Mouse (Mus musculus): ENCODE data around the gene 1700017N19Rik. TPM values are rescaled to one million over a fixed set of nuclear protein-coding genes. Genes with fewer than 3 reads are reported as not detected.
"Not testable (repeated sequence)": the region's sequence is repeated elsewhere in the genome, so short reads cannot be mapped to it uniquely, and the experiment has no call there.

The 1700017N19Rik gene
- 54.3 and 79.5 TPM in 2 replicates for polyA plus RNA-seq (2012; rRNA removed)

- no peaks in the 10 kb centered on the region for H3K27me3 ChIP-seq (ENCODE audit: control insufficient read depth, insufficient read depth, low read length)
- H3K27ac ChIP-seq (ENCODE audit: control insufficient read depth, insufficient read depth, low read depth, low read length) = peak within 1 kb of the TSS; percentile 69
- H3K4me1 ChIP-seq (ENCODE audit: control insufficient read depth, insufficient read depth, low read length) = no peaks in the 10 kb centered on the region
- H3K36me3 ChIP-seq (ENCODE audit: control insufficient read depth, insufficient read depth, low read length) = 0 out of 2 replicates have a peak, but pooled peaks cover 1% of the 10 kb centered on the region
- TF ChIP-seq CTCF (IDR thresholded peaks at IDR 0.05; ENCODE audit: control insufficient read depth, insufficient read depth, insufficient replicate concordance, low read depth, low read length) = no peak
- TF ChIP-seq POLR2A (IDR thresholded peaks at IDR 0.05; ENCODE audit: control insufficient read depth, low read depth, low read length) = no peak
- peak within 1 kb of the TSS; percentile 89 for H3K4me3 ChIP-seq (ENCODE audit: control insufficient read depth, low read depth, low read length)
These were observed at the start of gene 1700017N19Rik, which contains the start of gene 4930430F08Rik for GRCm38 (mm10) chr10:100590323-100590722. 1700017N19Rik (plus strand) TSS chr10:100590484. 4930430F08Rik (minus strand) TSS chr10:100590423.

- no peak for TF ChIP-seq POLR2A (IDR thresholded peaks at IDR 0.05; ENCODE audit: control insufficient read depth, low read depth, low read length)
- TF ChIP-seq CTCF (IDR thresholded peaks at IDR 0.05; ENCODE audit: control insufficient read depth, insufficient read depth, insufficient replicate concordance, low read depth, low read length) = no peak
- no peaks in the 10 kb centered on the region for H3K27me3 ChIP-seq (ENCODE audit: control insufficient read depth, insufficient read depth, low read length)
- H3K36me3 ChIP-seq (ENCODE audit: control insufficient read depth, insufficient read depth, low read length) = peaks cover 1% of the 10 kb centered on the region; the same call in 1 of the 2 replicates
These were observed 33.6 kb upstream of the 1700017N19Rik start for GRCm38 (mm10) chr10:100556566-100557175.

DNA sequence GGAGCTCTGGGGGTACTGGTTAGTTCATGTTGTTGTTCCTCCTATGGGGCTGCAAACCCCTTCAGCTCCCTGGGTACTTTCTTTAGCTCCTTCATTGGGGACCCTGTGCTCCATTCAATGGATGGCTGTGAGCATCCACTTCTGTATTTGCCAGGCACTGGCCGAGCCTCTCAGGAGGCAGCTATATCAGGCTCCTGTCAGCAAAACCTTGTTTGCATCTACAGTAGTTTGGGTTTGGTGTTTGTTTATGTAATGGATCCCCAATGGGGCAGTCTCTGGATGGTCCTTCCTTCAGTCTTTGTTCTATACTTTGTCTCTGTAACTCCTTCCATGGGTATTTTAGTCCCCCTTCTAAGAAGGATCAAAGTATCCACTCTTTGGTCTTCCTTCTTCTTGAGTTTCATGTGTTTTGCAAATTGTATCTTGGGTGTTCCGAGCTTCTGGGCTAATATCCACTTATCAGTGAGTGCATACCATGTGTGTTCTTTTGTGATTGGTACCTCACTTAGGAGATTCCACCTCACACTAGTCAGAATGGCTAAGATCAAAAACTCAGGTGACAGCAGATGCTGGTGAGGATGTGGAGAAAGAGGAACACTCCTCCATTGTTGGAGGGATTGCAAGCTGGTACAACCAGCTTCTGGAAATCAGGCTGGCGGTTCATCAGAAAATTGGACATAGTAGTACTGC, 29.9 kb upstream of the 1700017N19Rik start:
- H3K27me3 ChIP-seq (ENCODE audit: control insufficient read depth, insufficient read depth, low read length); H3K27ac ChIP-seq (ENCODE audit: control insufficient read depth, insufficient read depth, low read depth, low read length); H3K36me3 ChIP-seq (ENCODE audit: control insufficient read depth, insufficient read depth, low read length); H3K4me3 ChIP-seq (ENCODE audit: control insufficient read depth, low read depth, low read length); H3K4me1 ChIP-seq (ENCODE audit: control insufficient read depth, insufficient read depth, low read length): not testable (repeated sequence)

More at GRCm38 (mm10) chr10:100556566-100557175, 33.6 kb upstream of the 1700017N19Rik start:
- no peak overlapping the region for H3K4me3 ChIP-seq (ENCODE audit: control insufficient read depth, low read depth, low read length)
- no peak overlapping the region for H3K27ac ChIP-seq (ENCODE audit: control insufficient read depth, insufficient read depth, low read depth, low read length)
- H3K4me1 ChIP-seq (ENCODE audit: control insufficient read depth, insufficient read depth, low read length) = no peaks in the 10 kb centered on the region

- H3K27me3 ChIP-seq (ENCODE audit: control insufficient read depth, insufficient read depth, low read length) = no peaks in the 10 kb centered on the region
- H3K4me1 ChIP-seq (ENCODE audit: control insufficient read depth, insufficient read depth, low read length) = no peaks in the 10 kb centered on the region
- H3K4me3 ChIP-seq (ENCODE audit: control insufficient read depth, low read depth, low read length) = no peak overlapping the region
- H3K36me3 ChIP-seq (ENCODE audit: control insufficient read depth, insufficient read depth, low read length) = peaks cover under 1% of the 10 kb centered on the region; the same call in 1 of the 2 replicates
- no peak overlapping the region for H3K27ac ChIP-seq (ENCODE audit: control insufficient read depth, insufficient read depth, low read depth, low read length)
- TF ChIP-seq CTCF (IDR thresholded peaks at IDR 0.05; ENCODE audit: control insufficient read depth, insufficient read depth, insufficient replicate concordance, low read depth, low read length) = no peak
- TF ChIP-seq POLR2A (IDR thresholded peaks at IDR 0.05; ENCODE audit: control insufficient read depth, low read depth, low read length) = no peak
These were observed 26.2 kb upstream of the 1700017N19Rik start for GRCm38 (mm10) chr10:100564112-100564511.

DNA sequence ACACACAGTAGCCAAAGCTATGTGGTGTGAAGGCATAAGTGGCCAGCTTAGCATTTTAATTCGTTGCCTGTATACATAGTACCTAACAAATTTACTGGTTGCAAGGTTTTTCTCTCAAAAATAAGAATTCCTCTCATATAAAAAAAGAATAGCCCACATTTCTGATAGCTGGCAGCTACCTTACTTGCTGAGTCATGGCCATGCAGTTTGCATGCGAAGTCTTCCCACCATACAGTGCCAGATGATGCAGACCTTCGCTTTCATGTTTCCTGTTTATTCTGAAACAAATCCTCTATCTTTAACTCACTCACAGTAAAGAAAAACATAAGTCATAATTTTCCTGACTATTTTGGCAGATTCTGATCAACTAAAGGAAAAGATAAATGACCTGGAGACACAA, 18.6 kb upstream of the 1700017N19Rik start:
- Histone ChIP-seq H3K36me3 (ENCODE audit: control insufficient read depth, insufficient read depth, low read length) (no peaks in the 10 kb centered on the region), H3K4me1 (ENCODE audit: control insufficient read depth, insufficient read depth, low read length) (no peaks in the 10 kb centered on the region), H3K27me3 (ENCODE audit: control insufficient read depth, insufficient read depth, low read length) (no peaks in the 10 kb centered on the region), H3K4me3 (ENCODE audit: control insufficient read depth, low read depth, low read length) (no peak overlapping the region), H3K27ac (ENCODE audit: control insufficient read depth, insufficient read depth, low read depth, low read length) (no peak overlapping the region)
- TF ChIP-seq POLR2A (IDR thresholded peaks at IDR 0.05; ENCODE audit: control insufficient read depth, low read depth, low read length) (no peak), CTCF (IDR thresholded peaks at IDR 0.05; ENCODE audit: control insufficient read depth, insufficient read depth, insufficient replicate concordance, low read depth, low read length) (no peak)

- no peak overlapping the region for H3K27ac ChIP-seq (ENCODE audit: control insufficient read depth, insufficient read depth, low read depth, low read length)
- H3K4me1 ChIP-seq (ENCODE audit: control insufficient read depth, insufficient read depth, low read length) = no peaks in the 10 kb centered on the region
- H3K27me3 ChIP-seq (ENCODE audit: control insufficient read depth, insufficient read depth, low read length) = no peaks in the 10 kb centered on the region
- no peak overlapping the region for H3K4me3 ChIP-seq (ENCODE audit: control insufficient read depth, low read depth, low read length)
- H3K36me3 ChIP-seq (ENCODE audit: control insufficient read depth, insufficient read depth, low read length) = no peaks in the 10 kb centered on the region
- TF ChIP-seq CTCF (IDR thresholded peaks at IDR 0.05; ENCODE audit: control insufficient read depth, insufficient read depth, insufficient replicate concordance, low read depth, low read length) (no peak), POLR2A (IDR thresholded peaks at IDR 0.05; ENCODE audit: control insufficient read depth, low read depth, low read length) (no peak)
These were observed 15.7 kb upstream of the 1700017N19Rik start for GRCm38 (mm10) chr10:100574505-100575149.

DNA sequence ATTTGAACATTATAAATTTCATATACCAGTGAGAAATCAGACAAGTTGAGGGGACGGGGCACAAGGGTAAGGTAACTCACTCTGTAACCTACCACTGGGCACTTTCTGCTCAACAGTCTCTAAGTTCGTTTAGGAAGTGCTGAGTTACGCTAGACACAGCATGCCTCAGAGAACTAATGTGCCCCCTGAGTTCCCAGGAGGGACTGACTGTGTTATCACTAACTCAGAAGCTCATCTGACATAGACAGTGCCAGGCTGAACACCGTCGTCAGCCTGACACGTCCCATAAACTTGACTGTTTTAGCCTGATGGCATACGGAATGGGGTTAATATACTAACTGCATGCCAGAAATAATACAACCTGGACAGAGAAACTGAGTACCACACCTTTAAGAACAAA, 15.0 kb upstream of the 1700017N19Rik start:
- Histone ChIP-seq H3K4me3 (ENCODE audit: control insufficient read depth, low read depth, low read length) (no peak overlapping the region), H3K4me1 (ENCODE audit: control insufficient read depth, insufficient read depth, low read length) (no peaks in the 10 kb centered on the region), H3K36me3 (ENCODE audit: control insufficient read depth, insufficient read depth, low read length) (no peaks in the 10 kb centered on the region), H3K27me3 (ENCODE audit: control insufficient read depth, insufficient read depth, low read length) (no peaks in the 10 kb centered on the region), H3K27ac (ENCODE audit: control insufficient read depth, insufficient read depth, low read depth, low read length) (no peak overlapping the region)
- TF ChIP-seq CTCF (IDR thresholded peaks at IDR 0.05; ENCODE audit: control insufficient read depth, insufficient read depth, insufficient replicate concordance, low read depth, low read length) (no peak), POLR2A (IDR thresholded peaks at IDR 0.05; ENCODE audit: control insufficient read depth, low read depth, low read length) (no peak)

Data from testis, adult 2 months (tissue).